Mouse (Mus musculus) hindbrain, embryonic 11.5 days (tissue): ENCODE results near the gene Usp30. TPM values are rescaled to one million over a fixed set of nuclear protein-coding genes. Genes with fewer than 3 reads are reported as not detected.

ENCODE experiments used
- ATAC-seq: fragments of 200-750 bp; cut with Nextera tagmentation; 2 replicates; pipeline ENCODE4 v1.8.0; 2017; ENCODE audit warnings: mild to moderate bottlenecking, moderate TSS enrichment, moderate library complexity; ENCODE audit not compliant: low FRiP score
- DNase-seq: peaks from one replicate; pipeline ENCODE4 v3.0.0-alpha.2; 2015; ENCODE audit warnings: low spot score
- H3K27ac ChIP-seq: fragments of 300-500 bp; sonication (generic); 2 replicates; pipeline ENCODE4 v1.5.1; 2014; ENCODE audit warnings: mild to moderate bottlenecking, low read depth, low read length
- H3K27me3 ChIP-seq: fragments of 300-500 bp; sonication (generic); 2 replicates; pipeline ENCODE4 v1.6.1; 2014; ENCODE audit warnings: mild to moderate bottlenecking, low read length, moderate library complexity, mixed read lengths; ENCODE audit not compliant: control insufficient read depth, insufficient read depth
- H3K36me3 ChIP-seq: fragments of 300-500 bp; sonication (generic); 2 replicates; pipeline ENCODE4 v1.6.1; 2014; ENCODE audit warnings: mild to moderate bottlenecking, low read length, moderate library complexity, mixed read lengths; ENCODE audit not compliant: control insufficient read depth, insufficient read depth
- H3K4me1 ChIP-seq: fragments of 300-500 bp; sonication (generic); replicated peaks from 2 replicates; pipeline ENCODE4 v1.6.1; 2014; ENCODE audit warnings: low read length, mixed read lengths; ENCODE audit not compliant: control insufficient read depth, insufficient read depth
- H3K4me2 ChIP-seq: fragments of 300-500 bp; sonication (generic); replicated peaks from 2 replicates; pipeline ENCODE4 v1.6.1; 2014; ENCODE audit warnings: mild to moderate bottlenecking, low read depth, low read length
- H3K4me3 ChIP-seq: fragments of 300-500 bp; sonication (generic); 2 replicates; pipeline ENCODE4 v1.5.1; 2014; ENCODE audit warnings: low read depth, low read length
- H3K9ac ChIP-seq: fragments of 300-500 bp; sonication (generic); 2 replicates; pipeline ENCODE4 v1.6.1; 2014; ENCODE audit warnings: low read depth, low read length
- H3K9me3 ChIP-seq: fragments of 300-500 bp; sonication (generic); 2 replicates; pipeline ENCODE4 v1.6.1; 2016; ENCODE audit warnings: low read length; ENCODE audit not compliant: control insufficient read depth
- WGBS: fragments of 180-500 bp; shearing (Covaris S2); extraction: QIAGEN DNeasy Blood & Tissue Kit; methylation state at CpG from one replicate; pipeline ENCODE4 v1.1.7; 2014; 5-methylcytosine and 5-hydroxymethylcytosine counted together
- polyA plus RNA-seq: library from polyadenylated mRNA; unstranded; fragments of >200 nt; fragmentation: Nextera tagmentation; extraction: Ambion mirVana; gene quantifications from 2 replicates; pipeline ENCODE4 v1.2.1, GENCODE M21; 2014

Usp30 gene
- polyA plus RNA-seq, 1 experiment from 2014 or later = 11.1 TPM

GRCm38 (mm10) chr5:114102807-114103206, 37.5 kb downstream of the Usp30 start:
- DNase-seq (no peak), ATAC-seq (no peak)
- H3K4me3 ChIP-seq = no peak overlapping the region
- 0 out of 2 replicates have a peak, but pooled peaks cover under 1% of the 10 kb centered on the region for H3K36me3 ChIP-seq
- H3K9ac ChIP-seq = no peak overlapping the region
- WGBS = 91% methylated on average over 1 of the region's 1 CpGs
- no peaks in the 10 kb centered on the region for H3K9me3 ChIP-seq
- no peaks in the 10 kb centered on the region for H3K27me3 ChIP-seq
- H3K4me2 ChIP-seq = no peak overlapping the region
- H3K4me1 ChIP-seq = peaks cover 8% of the 10 kb centered on the region; the same call in 1 of the 2 replicates
- H3K27ac ChIP-seq = no peak overlapping the region

- Histone ChIP-seq H3K36me3 (0 out of 2 replicates have a peak, but pooled peaks cover 13% of the 10 kb centered on the region), H3K4me2 (no peak overlapping the region), H3K4me3 (no peak overlapping the region), H3K9ac (no peak overlapping the region), H3K27me3 (no peaks in the 10 kb centered on the region), H3K27ac (no peak overlapping the region), H3K9me3 (no peaks in the 10 kb centered on the region), H3K4me1 (no peaks in the 10 kb centered on the region)
- 74% methylated on average over 16 of the region's 16 CpGs for WGBS
- ATAC-seq (no peak), DNase-seq (no peak)
Measured at GRCm38 (mm10) chr5:114106391-114106935, 41.2 kb downstream of the Usp30 start.

- ATAC-seq (no peak), DNase-seq (peak; percentile 6)
- no peaks in the 10 kb centered on the region for H3K4me1 ChIP-seq
- H3K27me3 ChIP-seq = no peaks in the 10 kb centered on the region
- no peak overlapping the region for H3K4me2 ChIP-seq
- no peaks in the 10 kb centered on the region for H3K9me3 ChIP-seq
- no peak overlapping the region for H3K4me3 ChIP-seq
- 80% methylated on average over 6 of the region's 6 CpGs for WGBS
- 0 out of 2 replicates have a peak, but pooled peaks cover 7% of the 10 kb centered on the region for H3K36me3 ChIP-seq
- no peak overlapping the region for H3K9ac ChIP-seq
- H3K27ac ChIP-seq = no peak overlapping the region
Measured at GRCm38 (mm10) chr5:114113334-114113733, 48.1 kb downstream of the Usp30 start.

GRCm38 (mm10) chr5:114115030-114115429, 49.8 kb downstream of the Usp30 start:
- Histone ChIP-seq H3K4me1 (no peaks in the 10 kb centered on the region), H3K27ac (no peak overlapping the region), H3K36me3 (no peaks in the 10 kb centered on the region), H3K27me3 (no peaks in the 10 kb centered on the region), H3K4me2 (no peak overlapping the region), H3K9ac (no peak overlapping the region), H3K9me3 (no peaks in the 10 kb centered on the region), H3K4me3 (no peak overlapping the region)
- ATAC-seq (no peak), DNase-seq (no peak)
- 84% methylated on average over 5 of the region's 5 CpGs for WGBS

GRCm38 (mm10) chr5:114116586-114116985, 51.3 kb downstream of the Usp30 start:
- H3K4me2 ChIP-seq = no peak overlapping the region
- DNase-seq (no peak), ATAC-seq (no peak)
- 88% methylated on average over 7 of the region's 7 CpGs for WGBS
- no peaks in the 10 kb centered on the region for H3K9me3 ChIP-seq
- no peak overlapping the region for H3K4me3 ChIP-seq
- H3K9ac ChIP-seq = no peak overlapping the region
- H3K36me3 ChIP-seq = 0 out of 2 replicates have a peak, but pooled peaks cover 4% of the 10 kb centered on the region
- H3K27ac ChIP-seq = no peak overlapping the region
- H3K27me3 ChIP-seq = no peaks in the 10 kb centered on the region
- no peaks in the 10 kb centered on the region for H3K4me1 ChIP-seq

GRCm38 (mm10) chr5:114119806-114120205, 54.5 kb downstream of the Usp30 start:
- no peaks in the 10 kb centered on the region for H3K9me3 ChIP-seq
- WGBS = 93% methylated on average over 4 of the region's 4 CpGs
- peaks cover 11% of the 10 kb centered on the region; the same call in 1 of the 2 replicates for H3K36me3 ChIP-seq
- no peak overlapping the region for H3K4me3 ChIP-seq
- H3K4me2 ChIP-seq = no peak overlapping the region
- no peaks in the 10 kb centered on the region for H3K27me3 ChIP-seq
- ATAC-seq = no peak
- H3K27ac ChIP-seq = no peak overlapping the region
- H3K9ac ChIP-seq = no peak overlapping the region
- no peaks in the 10 kb centered on the region for H3K4me1 ChIP-seq
- DNase-seq = no peak

GRCm38 (mm10) chr5:114126008-114126407, 60.7 kb downstream of the Usp30 start:
- H3K9me3 ChIP-seq = no peaks in the 10 kb centered on the region
- 0 out of 2 replicates have a peak, but pooled peaks cover 2% of the 10 kb centered on the region for H3K4me1 ChIP-seq
- no peak overlapping the region for H3K4me2 ChIP-seq
- ATAC-seq (no peak), DNase-seq (no peak)
- no peaks in the 10 kb centered on the region for H3K27me3 ChIP-seq
- 95% methylated on average over 3 of the region's 3 CpGs for WGBS
- H3K27ac ChIP-seq = no peak overlapping the region
- H3K36me3 ChIP-seq = peaks cover 8% of the 10 kb centered on the region; the same call in 1 of the 2 replicates
- H3K9ac ChIP-seq = no peak overlapping the region
- H3K4me3 ChIP-seq = no peak overlapping the region

- H3K4me1 ChIP-seq = 0 out of 2 replicates have a peak, but pooled peaks cover 2% of the 10 kb centered on the region
- H3K36me3 ChIP-seq = peaks cover 8% of the 10 kb centered on the region; the same call in 1 of the 2 replicates
- H3K4me2 ChIP-seq = peak overlapping the region; percentile 91
- WGBS = 82% methylated on average over 7 of the region's 7 CpGs
- no peak overlapping the region for H3K9ac ChIP-seq
- no peaks in the 10 kb centered on the region for H3K27me3 ChIP-seq
- H3K27ac ChIP-seq = no peak overlapping the region
- DNase-seq (no peak), ATAC-seq (no peak)
- no peaks in the 10 kb centered on the region for H3K9me3 ChIP-seq
- no peak overlapping the region; the same call in 1 of the 2 replicates for H3K4me3 ChIP-seq
Measured at GRCm38 (mm10) chr5:114126499-114127244, 61.4 kb downstream of the Usp30 start.
